Mouse (Mus musculus): ENCODE data around the gene Pcolce2.

GRCm38 (mm10) chr9:95612246-95612768 lies 25.1 kb upstream of the Pcolce2 start:
- no peak for TF ChIP-seq CTCF (IDR thresholded peaks at IDR 0.05; ENCODE audit: low read depth)
- no peak for TF ChIP-seq EP300 (IDR thresholded peaks at IDR 0.05; ENCODE audit: low read depth)
